Mouse (Mus musculus) CH12.LX (cell line): ENCODE data around the gene Aplp1. TPM values are rescaled to one million over a fixed set of nuclear protein-coding genes. Genes with fewer than 3 reads are reported as not detected.

Experiments used
- DNase-seq: peaks from one replicate; pipeline ENCODE4 v3.0.0-alpha.2; 2013; ENCODE audit errors: extremely low read depth
- H3K27ac ChIP-seq: 2 replicates; pipeline ENCODE4 v1.5.1; 2012; ENCODE audit warnings: low read depth, mild to moderate bottlenecking, control low read depth, moderate library complexity; ENCODE audit not compliant: insufficient read depth
- H3K27me3 ChIP-seq: replicated peaks from 2 replicates; pipeline ENCODE3; 2012; ENCODE audit warnings: inconsistent platforms
- H3K36me3 ChIP-seq, 2 experiments: replicated peaks in 1 of 2; 2 replicates each; pipeline versions ENCODE3 to v1.6.1; 2012; ENCODE audit warnings: inconsistent platforms in 1 of 2, low read length in 1 of 2, mild to moderate bottlenecking in 1 of 2, mixed read lengths in 1 of 2, moderate library complexity in 1 of 2; ENCODE audit not compliant: control insufficient read depth in 1 of 2, insufficient read depth in 1 of 2
- H3K4me1 ChIP-seq, 2 experiments: 2 replicates each; pipeline ENCODE4 v1.6.1; 2012; ENCODE audit warnings: inconsistent platforms in 1 of 2, moderate library complexity in 1 of 2; ENCODE audit not compliant: insufficient read depth in 2 of 2, control insufficient read depth in 1 of 2
- H3K4me2 ChIP-seq: 2 replicates; pipeline ENCODE4 v1.6.1; 2012; ENCODE audit warnings: low read depth, mild to moderate bottlenecking, control low read depth; ENCODE audit not compliant: poor library complexity, insufficient read depth, severe bottlenecking
- H3K4me3 ChIP-seq, 3 experiments: fragments of 150-350 bp in 1 of 3; sonication (generic) in 1 of 3; replicated peaks in 1 of 3; 2 replicates each; pipeline versions ENCODE3 to v1.5.1; 2011 to 2012; ENCODE audit warnings: low read depth in 2 of 3, low read length in 2 of 3, mild to moderate bottlenecking in 2 of 3, moderate library complexity in 2 of 3, control low read depth in 1 of 3, improper control_type of control experiment in 1 of 3, inconsistent platforms in 1 of 3, mixed read lengths in 1 of 3; ENCODE audit not compliant: poor library complexity in 1 of 3
- H3K79me2 ChIP-seq: replicated peaks from 2 replicates; pipeline ENCODE4 v1.6.1; 2012; ENCODE audit warnings: mild to moderate bottlenecking, moderate library complexity; ENCODE audit not compliant: control insufficient read depth, poor library complexity, insufficient read depth, severe bottlenecking; ENCODE audit errors: extremely low read depth
- H3K9ac ChIP-seq: 2 replicates; pipeline ENCODE4 v1.6.1; 2012; ENCODE audit warnings: low read depth, mild to moderate bottlenecking, control low read depth, moderate library complexity; ENCODE audit not compliant: insufficient read depth
- H3K9me3 ChIP-seq: replicated peaks from 2 replicates; pipeline ENCODE3; 2012; ENCODE audit warnings: low read length, inconsistent platforms, mixed read lengths
- BHLHE40 ChIP-seq: IDR thresholded peaks from 2 replicates; pipeline ENCODE4 v1.6.1; 2011; ENCODE audit warnings: mild to moderate bottlenecking, low read depth, low read length, improper control_type of control experiment
- CHD1 ChIP-seq: IDR thresholded peaks from 2 replicates; pipeline ENCODE4 v1.6.1; 2012; ENCODE audit warnings: low read depth, low read length, improper control_type of control experiment, inconsistent platforms
- CHD2 ChIP-seq: IDR thresholded peaks from 2 replicates; pipeline ENCODE4 v1.6.1; 2011; ENCODE audit warnings: low read length, improper control_type of control experiment
- CTCF ChIP-seq, 2 experiments: IDR thresholded peaks in 1 of 2; conservative IDR thresholded peaks in 1 of 2; 2 replicates each; pipeline ENCODE4 v1.5.1; 2011 to 2012; ENCODE audit warnings: low read depth in 2 of 2, low read length in 2 of 2, improper control_type of control experiment in 1 of 2, inconsistent platforms in 1 of 2, mild to moderate bottlenecking in 1 of 2, moderate library complexity in 1 of 2
- E2F4 ChIP-seq: IDR thresholded peaks from 2 replicates; pipeline ENCODE4 v1.6.1; 2011; ENCODE audit warnings: low read depth, low read length, improper control_type of control experiment; ENCODE audit not compliant: insufficient replicate concordance
- ELF1 ChIP-seq: IDR thresholded peaks from 2 replicates; pipeline ENCODE4 v1.6.1; 2014; ENCODE audit warnings: low read depth, mild to moderate bottlenecking, inconsistent platforms, low read length, improper control_type of control experiment
- EP300 ChIP-seq: IDR thresholded peaks from 2 replicates; pipeline ENCODE4 v1.6.1; 2011; ENCODE audit warnings: low read length, improper control_type of control experiment
- ETS1 ChIP-seq: conservative IDR thresholded peaks from 2 replicates; pipeline ENCODE4 v1.6.1; 2012; ENCODE audit warnings: low read depth, mild to moderate bottlenecking, inconsistent platforms, low read length, improper control_type of control experiment, moderate library complexity
- GABPA ChIP-seq: IDR thresholded peaks from 2 replicates; pipeline ENCODE4 v1.6.1; 2012; ENCODE audit warnings: low read depth, low read length, improper control_type of control experiment, inconsistent platforms; ENCODE audit not compliant: insufficient replicate concordance
- HCFC1 ChIP-seq: IDR thresholded peaks from 2 replicates; pipeline ENCODE4 v1.6.1; 2012; ENCODE audit warnings: low read depth, mild to moderate bottlenecking, inconsistent platforms, low read length, improper control_type of control experiment
- IRF4 ChIP-seq: IDR thresholded peaks from 2 replicates; pipeline ENCODE4 v1.6.1; 2014; ENCODE audit warnings: low read depth, mild to moderate bottlenecking, inconsistent platforms, low read length, improper control_type of control experiment
- JUN ChIP-seq: IDR thresholded peaks from 2 replicates; pipeline ENCODE4 v1.6.1; 2011; ENCODE audit warnings: low read depth, mild to moderate bottlenecking, low read length, improper control_type of control experiment, moderate library complexity; ENCODE audit not compliant: insufficient read depth
- JUND ChIP-seq: conservative IDR thresholded peaks from 2 replicates; pipeline ENCODE4 v1.6.1; 2011; ENCODE audit warnings: low read depth, low read length, improper control_type of control experiment
- MAFK ChIP-seq: IDR thresholded peaks from 2 replicates; pipeline ENCODE4 v1.6.1; 2011; ENCODE audit warnings: low read length, improper control_type of control experiment; ENCODE audit not compliant: insufficient replicate concordance
- MAX ChIP-seq: IDR thresholded peaks from 2 replicates; pipeline ENCODE4 v1.6.1; 2011; ENCODE audit warnings: low read length, improper control_type of control experiment
- MEF2A ChIP-seq: IDR thresholded peaks from 2 replicates; pipeline ENCODE4 v1.6.1; 2014; ENCODE audit warnings: low read depth, mild to moderate bottlenecking, inconsistent platforms, low read length, improper control_type of control experiment, borderline replicate concordance
- MXI1 ChIP-seq: IDR thresholded peaks from 2 replicates; pipeline ENCODE4 v1.6.1; 2011; ENCODE audit warnings: mild to moderate bottlenecking, low read depth, low read length, improper control_type of control experiment
- MYC ChIP-seq: IDR thresholded peaks from 2 replicates; pipeline ENCODE4 v1.6.1; 2011; ENCODE audit warnings: low read depth, mild to moderate bottlenecking, improper control_type of control experiment, low read length
- NELFE ChIP-seq: IDR thresholded peaks from 2 replicates; pipeline ENCODE4 v1.6.1; 2011; ENCODE audit warnings: low read depth, low read length, improper control_type of control experiment
- NRF1 ChIP-seq: IDR thresholded peaks from 2 replicates; pipeline ENCODE4 v1.6.1; 2014; ENCODE audit warnings: low read depth, mild to moderate bottlenecking, inconsistent platforms, low read length, improper control_type of control experiment, moderate library complexity
- POLR2A ChIP-seq: IDR thresholded peaks from 2 replicates; pipeline ENCODE4 v1.6.1; 2011; ENCODE audit warnings: low read depth, mild to moderate bottlenecking, improper control_type of control experiment, low read length
- POLR2AphosphoS2 ChIP-seq: IDR thresholded peaks from 2 replicates; pipeline ENCODE4 v1.6.1; 2011; ENCODE audit warnings: low read depth, low read length, improper control_type of control experiment
- RAD21 ChIP-seq: IDR thresholded peaks from 2 replicates; pipeline ENCODE4 v1.6.1; 2011; ENCODE audit warnings: low read depth, mild to moderate bottlenecking, low read length, improper control_type of control experiment, moderate library complexity
- RCOR1 ChIP-seq: conservative IDR thresholded peaks from 2 replicates; pipeline ENCODE4 v1.6.1; 2012; ENCODE audit warnings: low read depth, mild to moderate bottlenecking, inconsistent platforms, low read length, improper control_type of control experiment
- SIN3A ChIP-seq: IDR thresholded peaks from 2 replicates; pipeline ENCODE4 v1.6.1; 2012; ENCODE audit warnings: low read length, improper control_type of control experiment, inconsistent platforms
- SMC3 ChIP-seq: IDR thresholded peaks from 2 replicates; pipeline ENCODE4 v1.6.1; 2011; ENCODE audit warnings: low read depth, low read length, improper control_type of control experiment
- TBP ChIP-seq: conservative IDR thresholded peaks from 2 replicates; pipeline ENCODE4 v1.6.1; 2011; ENCODE audit warnings: low read depth, low read length, improper control_type of control experiment
- TCF12 ChIP-seq: IDR thresholded peaks from 2 replicates; pipeline ENCODE4 v1.6.1; 2014; ENCODE audit warnings: low read depth, mild to moderate bottlenecking, inconsistent platforms, low read length, improper control_type of control experiment
- UBTF ChIP-seq: IDR thresholded peaks from 2 replicates; pipeline ENCODE4 v1.6.1; 2012; ENCODE audit warnings: low read depth, mild to moderate bottlenecking, inconsistent platforms, low read length, improper control_type of control experiment, moderate library complexity
- USF1 ChIP-seq: IDR thresholded peaks from 2 replicates; pipeline ENCODE4 v1.6.1; 2014; ENCODE audit warnings: low read depth, mild to moderate bottlenecking, inconsistent platforms, low read length, improper control_type of control experiment
- ZC3H11A ChIP-seq: IDR thresholded peaks from 2 replicates; pipeline ENCODE4 v1.6.1; 2012; ENCODE audit warnings: low read depth, mild to moderate bottlenecking, inconsistent platforms, low read length, improper control_type of control experiment
- ZKSCAN1 ChIP-seq: IDR thresholded peaks from 2 replicates; pipeline ENCODE4 v1.6.1; 2012; ENCODE audit warnings: low read depth, inconsistent platforms, low read length, improper control_type of control experiment, borderline replicate concordance
- ZMIZ1 ChIP-seq: IDR thresholded peaks from 2 replicates; pipeline ENCODE4 v1.6.1; 2012; ENCODE audit warnings: low read depth, mild to moderate bottlenecking, inconsistent platforms, low read length, improper control_type of control experiment
- ZNF384 ChIP-seq: IDR thresholded peaks from 2 replicates; pipeline ENCODE4 v1.6.1; 2012; ENCODE audit warnings: low read depth, low read length, improper control_type of control experiment, inconsistent platforms
- dilution Hi-C: fragments of 300-500 bp; cut with MboI; formaldehyde crosslinking; loops from 2 replicates; pipeline ENCODE4 v1.14.3; 2020; ENCODE audit warnings: low sequenced_read_pairs; ENCODE audit not compliant: extremely low pct_unique_long_range_greater_than_20kb, extremely low pct_ligation_motif_present
- in situ Hi-C: fragments of 300-500 bp; cut with MboI; formaldehyde crosslinking; loops from 3 replicates; pipeline ENCODE4 v1.14.3; 2019; ENCODE audit warnings: low sequenced_read_pairs, low pct_ligation_motif_present, low pct_unique_long_range_greater_than_20kb, mixed read lengths
- polyA plus RNA-seq: library from polyadenylated mRNA; unstranded; fragments of >175 nt; gene quantifications from 2 replicates; pipeline ENCODE4 v1.2.1, GENCODE M21; 2012; ENCODE audit warnings: low read depth; ENCODE audit not compliant: insufficient read length
- total RNA-seq, 2 experiments: library from RNA; depleted of rRNA; stranded (reverse); fragments of 300-350 nt in 1 of 2; fragments of >200 nt in 1 of 2; gene quantifications; 2 replicates each; pipeline ENCODE4 v1.2.3; 2012 to 2014

Aplp1 gene
- total and polyA plus RNA-seq, 3 experiments, result 0.10 to 0.93 TPM; not detected in 1

DNA sequence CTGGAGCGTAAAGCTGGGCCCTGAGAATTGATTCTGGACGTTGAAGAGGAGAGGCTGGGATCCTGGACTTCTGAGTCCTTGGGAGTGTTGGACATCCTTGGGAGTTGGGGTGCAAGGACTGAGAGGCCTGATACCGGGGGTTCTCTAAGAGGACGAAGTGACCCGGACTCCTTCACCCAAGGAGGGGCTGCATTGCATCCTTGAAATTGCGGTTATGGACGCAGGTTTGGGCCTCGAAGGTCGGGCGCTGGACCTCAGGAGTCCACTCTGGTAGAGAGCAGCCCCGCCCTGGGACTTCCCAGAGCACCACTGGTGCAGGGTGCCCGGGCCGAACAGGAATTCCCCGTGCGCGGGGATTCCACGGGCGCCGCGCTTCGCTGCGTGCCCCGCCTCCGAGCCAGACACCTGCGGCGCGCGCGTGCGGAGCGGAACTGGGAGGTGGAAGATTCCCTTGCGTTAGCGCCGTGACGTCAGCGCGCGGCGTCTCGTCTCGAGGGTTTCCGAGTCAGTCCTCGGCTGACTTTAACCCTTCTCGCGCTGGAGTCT lies 23.4 kb downstream of the Aplp1 start (continued):
- peak; percentile 98 for TF ChIP-seq ETS1
- TF ChIP-seq UBTF, result 0 out of 2 replicates have a peak, but pooled peaks have one; percentile 8
- TF ChIP-seq TBP, result no peak

DNA sequence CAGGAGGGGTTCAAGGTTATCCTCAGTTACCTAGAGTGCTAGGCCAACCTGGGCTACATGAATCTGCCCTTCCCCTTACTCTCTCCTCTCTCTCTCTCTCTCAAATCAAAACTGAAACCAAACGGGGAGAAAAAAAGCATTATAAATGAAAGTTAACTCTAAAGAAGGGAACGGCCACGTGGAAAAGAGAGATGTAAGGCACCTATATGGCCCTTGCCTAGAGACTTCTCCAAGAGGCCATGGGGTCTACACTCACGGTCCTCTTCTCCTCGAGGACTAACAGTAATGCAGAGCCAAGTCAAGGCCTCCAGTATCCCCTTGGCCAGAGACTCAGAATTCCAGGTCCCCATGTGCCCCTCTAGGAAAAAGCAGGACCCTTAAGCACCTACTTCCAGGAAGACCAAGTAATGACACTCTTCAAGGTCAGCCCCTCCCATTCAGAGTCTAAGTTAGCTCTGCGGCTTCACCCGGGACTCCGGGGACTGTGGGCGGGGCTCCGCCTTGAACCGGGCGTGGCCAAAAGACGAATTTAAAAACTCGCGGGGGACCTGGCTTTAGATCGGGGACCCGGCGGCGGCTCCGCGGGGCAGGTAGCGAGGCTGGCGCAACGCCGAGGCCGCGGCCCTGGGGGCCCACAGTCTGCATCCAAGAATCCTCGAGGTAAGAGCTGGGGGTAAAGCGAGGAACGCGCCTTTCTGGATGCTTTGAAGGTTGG lies 24.0 kb downstream of the Aplp1 start, which contains the start of gene Nfkbid:
Gene Nfkbid, plus strand, starts transcription at position 558 of the 715 bp plus-strand sequence.
- H3K9ac ChIP-seq, result peak within 1 kb of the TSS; percentile 96
- peak within 1 kb of the TSS; percentile 82 for H3K4me2 ChIP-seq
- peaks cover 9 to 68% of the 10 kb centered on the region in 2 experiments for H3K4me1 ChIP-seq
- H3K4me3 ChIP-seq, result peak within 1 kb of the TSS; percentile 85 to 95 (median 93)
- peaks cover 22% of the 10 kb centered on the region for H3K79me2 ChIP-seq
- peaks cover 8% of the 10 kb centered on the region for H3K9me3 ChIP-seq
- TF ChIP-seq MEF2A, result no peak
- no peak for TF ChIP-seq CHD1
- no peak; the same call in 1 of the 2 replicates for TF ChIP-seq TCF12
- TF ChIP-seq ETS1, result no peak; the same call in 1 of the 2 replicates
- peak; percentile 56 for TF ChIP-seq ZNF384
- TF ChIP-seq RCOR1, result no peak
- peak; percentile 98 for TF ChIP-seq POLR2A
- TF ChIP-seq TBP, result peak; percentile 71; the same call in 1 of the 2 replicates
- peak; percentile 24; the same call in 1 of the 2 replicates for TF ChIP-seq MAFK
- TF ChIP-seq SMC3, result no peak
- no peak; the same call in 1 of the 2 replicates for TF ChIP-seq BHLHE40
- TF ChIP-seq ZKSCAN1, result no peak
- TF ChIP-seq GABPA, result no peak
- peak; percentile 32; the same call in 1 of the 2 replicates for TF ChIP-seq ELF1
- no peak for TF ChIP-seq RAD21
- TF ChIP-seq UBTF, result no peak
- TF ChIP-seq HCFC1, result 0 out of 2 replicates have a peak, but pooled peaks have one; percentile 20
- peak; percentile 21; the same call in 1 of the 2 replicates for TF ChIP-seq IRF4
- TF ChIP-seq ZC3H11A, result no peak
- TF ChIP-seq EP300, result peak; percentile 46
- TF ChIP-seq JUN, result no peak
- no peak for TF ChIP-seq USF1
- 0 out of 2 replicates have a peak, but pooled peaks have one; percentile 64 for TF ChIP-seq MAX
- TF ChIP-seq E2F4, result no peak
- no peak for TF ChIP-seq CTCF (conservative IDR thresholded peaks at IDR 0.05 in 1 of 2, IDR thresholded peaks at IDR 0.05 in 1 of 2; ENCODE audit: low read depth in 2 of 2, low read length in 2 of 2)
- TF ChIP-seq MYC, result peak; percentile 85
- peak; percentile 56 for TF ChIP-seq SIN3A
- TF ChIP-seq NELFE, result peak; percentile 95
- 0 out of 2 replicates have a peak, but pooled peaks have one; percentile 18 for TF ChIP-seq JUND
- TF ChIP-seq CHD2, result no peak
- TF ChIP-seq NRF1, result peak; percentile 13; the same call in 1 of the 2 replicates
- TF ChIP-seq ZMIZ1, result peak; percentile 97
- peak; percentile 83 for TF ChIP-seq POLR2AphosphoS2
- TF ChIP-seq MXI1, result 0 out of 2 replicates have a peak, but pooled peaks have one; percentile 52
- dilution Hi-C loops, result no loop called here
- H3K36me3 ChIP-seq, result peaks cover 27 to 43% of the 10 kb centered on the region in 2 experiments
- H3K27me3 ChIP-seq, result no peaks in the 10 kb centered on the region
- in situ Hi-C loops, result no loop called here
- H3K27ac ChIP-seq, result peak within 1 kb of the TSS; percentile 88
- peak; percentile 85 for DNase-seq
